ENCODE assay signal across 26 mouse cellular contexts in genomic region chr5:91599801-91600200, GRCm38 (mm10).
A peak's percentile ranks its signal among the peaks of the same experiment; 100 is the strongest.
DNase-seq lines count a peak whose midpoint lies in the region; ATAC-seq and TF ChIP-seq lines count a peak whose summit lies in the region.
"Had no signal": no experiment of that assay in that cellular context is flagged by ENCODE, and none has a peak within 500 bp of the region (broad histone marks: within the 10 kb centered on the region; RNA-seq: fewer than 3 reads in every experiment).

No protein-coding gene starts in this region.

- H3K4me2 ChIP-seq in forebrain, embryonic 16.5 days (ENCODE audit: low read length) = no peak overlapping the region
- no peak overlapping the region for H3K4me2 ChIP-seq in forebrain, embryonic 14.5 days (ENCODE audit: low read length)
- no peak overlapping the region for H3K4me2 ChIP-seq in stomach, embryonic 15.5 days
- no peak overlapping the region for H3K4me2 ChIP-seq in stomach, postnatal 0 days (replicated peaks; ENCODE audit: low read depth)
- H3K4me2 ChIP-seq in neural tube, embryonic 15.5 days = no peak overlapping the region
- H3K4me2 ChIP-seq in liver, postnatal 0 days (ENCODE audit: low read depth, low read length) = no peak overlapping the region
- H3K4me2 ChIP-seq: embryonic facial prominence, embryonic 13.5 days; heart, embryonic 13.5 days; liver, embryonic 12.5 days; midbrain, embryonic 13.5 days had no signal

- H3K4me3 ChIP-seq in forebrain, embryonic 16.5 days (replicated peaks; ENCODE audit: low read length) = no peak overlapping the region
- no peak overlapping the region for H3K4me3 ChIP-seq in forebrain, embryonic 14.5 days (ENCODE audit: low read depth, low read length)
- H3K4me3 ChIP-seq in stomach, embryonic 15.5 days (replicated peaks) = no peak overlapping the region
- H3K4me3 ChIP-seq in stomach, postnatal 0 days (ENCODE audit: low read depth, low read length) = no peak overlapping the region
- no peak overlapping the region for H3K4me3 ChIP-seq in neural tube, embryonic 15.5 days (replicated peaks)
- H3K4me3 ChIP-seq in liver, postnatal 0 days (ENCODE audit: low read depth, low read length) = no peak overlapping the region
- H3K4me3 ChIP-seq: embryonic facial prominence, embryonic 13.5 days; heart, embryonic 13.5 days; left cerebral cortex, adult 2 months; liver, embryonic 12.5 days; midbrain, embryonic 13.5 days had no signal

- DNase-seq in forebrain, embryonic 14.5 days (ENCODE audit: low spot score) = no peak
- peak; percentile 9 for DNase-seq in layer of hippocampus, adult 11-12 months (ENCODE audit: low spot score)
- DNase-seq in layer of hippocampus, postnatal 25 days (ENCODE audit: extremely low spot score in 1 of 2, low spot score in 1 of 2) = no peak
- DNase-seq in stomach, postnatal 0 days (ENCODE audit: low spot score) = no peak
- no peak for DNase-seq in liver, postnatal 0 days
- DNase-seq: adrenal gland, adult 2 months; adrenal gland, postnatal 36 days; B cell, adult 2 months; cerebellum, adult 2 months; cerebellum, postnatal 14 days; gastrocnemius, postnatal 10 days; heart, postnatal 10 days; kidney, adult 11 months; kidney, postnatal 14 days; lung, adult 18-20 months had no signal

- H3K27ac ChIP-seq in forebrain, embryonic 16.5 days (ENCODE audit: low read length) = no peak overlapping the region
- no peak overlapping the region for H3K27ac ChIP-seq in forebrain, embryonic 14.5 days (ENCODE audit: low read depth, low read length)
- no peak overlapping the region for H3K27ac ChIP-seq in stomach, embryonic 15.5 days
- H3K27ac ChIP-seq in stomach, postnatal 0 days (replicated peaks) = no peak overlapping the region
- no peak overlapping the region for H3K27ac ChIP-seq in neural tube, embryonic 15.5 days (replicated peaks)
- H3K27ac ChIP-seq in liver, postnatal 0 days (ENCODE audit: low read depth) = no peak overlapping the region
- H3K27ac ChIP-seq: embryonic facial prominence, embryonic 13.5 days; heart, embryonic 13.5 days; left cerebral cortex, adult 2 months; liver, embryonic 12.5 days; macrophage; midbrain, embryonic 13.5 days had no signal

- 0 out of 2 replicates have a peak, but pooled peaks have one; percentile 53 for ATAC-seq in forebrain, embryonic 16.5 days
- no peak for ATAC-seq in forebrain, embryonic 14.5 days
- peak; percentile 41; the same call in 1 of the 2 replicates for ATAC-seq in stomach, embryonic 15.5 days (ENCODE audit: insufficient read depth, low FRiP score, low read depth)
- ATAC-seq in stomach, postnatal 0 days (ENCODE audit: low FRiP score, low TSS enrichment) = no peak
- ATAC-seq in neural tube, embryonic 15.5 days (ENCODE audit: low FRiP score) = peak; percentile 42; the same call in 1 of the 2 replicates
- no peak for ATAC-seq in liver, postnatal 0 days
- ATAC-seq: inflammation-experienced regulatory T-cells, adult 6 months; liver, embryonic 12.5 days; lung, postnatal 0 days; midbrain, embryonic 13.5 days had no signal

- no peaks in the 10 kb centered on the region for H3K27me3 ChIP-seq in forebrain, embryonic 16.5 days (replicated peaks; ENCODE audit: control insufficient read depth, insufficient read depth, low read length)
- no peaks in the 10 kb centered on the region for H3K27me3 ChIP-seq in forebrain, embryonic 14.5 days (replicated peaks; ENCODE audit: control insufficient read depth, insufficient read depth, low read length)
- H3K27me3 ChIP-seq in stomach, embryonic 15.5 days (replicated peaks) = no peaks in the 10 kb centered on the region
- no peaks in the 10 kb centered on the region for H3K27me3 ChIP-seq in stomach, postnatal 0 days (ENCODE audit: control insufficient read depth, insufficient read depth, low read length)
- no peaks in the 10 kb centered on the region for H3K27me3 ChIP-seq in neural tube, embryonic 15.5 days (replicated peaks)
- no peaks in the 10 kb centered on the region for H3K27me3 ChIP-seq in liver, postnatal 0 days (ENCODE audit: insufficient read depth, low read length)
- H3K27me3 ChIP-seq: embryonic facial prominence, embryonic 13.5 days; heart, embryonic 13.5 days; liver, embryonic 12.5 days; midbrain, embryonic 13.5 days had no signal

- H3K36me3 ChIP-seq in forebrain, embryonic 16.5 days (ENCODE audit: control insufficient read depth, insufficient read depth) = no peaks in the 10 kb centered on the region
- no peaks in the 10 kb centered on the region for H3K36me3 ChIP-seq in forebrain, embryonic 14.5 days (ENCODE audit: control insufficient read depth, insufficient read depth, low read length)
- no peaks in the 10 kb centered on the region for H3K36me3 ChIP-seq in stomach, embryonic 15.5 days
- H3K36me3 ChIP-seq in stomach, postnatal 0 days (ENCODE audit: control insufficient read depth, insufficient read depth, low read length) = no peaks in the 10 kb centered on the region; the same call in 1 of the 2 replicates
- H3K36me3 ChIP-seq in neural tube, embryonic 15.5 days = no peaks in the 10 kb centered on the region
- H3K36me3 ChIP-seq in liver, postnatal 0 days (replicated peaks; ENCODE audit: insufficient read depth, low read length) = no peaks in the 10 kb centered on the region
- H3K36me3 ChIP-seq: liver, embryonic 12.5 days; midbrain, embryonic 13.5 days had no signal

- H3K9ac ChIP-seq in forebrain, embryonic 16.5 days (replicated peaks; ENCODE audit: low read depth, low read length) = no peak overlapping the region
- no peak overlapping the region for H3K9ac ChIP-seq in forebrain, embryonic 14.5 days (ENCODE audit: low read length)
- no peak overlapping the region for H3K9ac ChIP-seq in stomach, embryonic 15.5 days
- no peak overlapping the region for H3K9ac ChIP-seq in stomach, postnatal 0 days (ENCODE audit: low read length)
- no peak overlapping the region for H3K9ac ChIP-seq in neural tube, embryonic 15.5 days (replicated peaks)
- no peak overlapping the region for H3K9ac ChIP-seq in liver, postnatal 0 days (replicated peaks)
- H3K9ac ChIP-seq: embryonic facial prominence, embryonic 13.5 days; heart, embryonic 13.5 days; liver, embryonic 12.5 days; midbrain, embryonic 13.5 days had no signal

- no peaks in the 10 kb centered on the region for H3K9me3 ChIP-seq in forebrain, embryonic 16.5 days (ENCODE audit: control insufficient read depth, low read length)
- H3K9me3 ChIP-seq in forebrain, embryonic 14.5 days (replicated peaks; ENCODE audit: control insufficient read depth, low read length) = no peaks in the 10 kb centered on the region
- H3K9me3 ChIP-seq in stomach, embryonic 15.5 days = no peaks in the 10 kb centered on the region
- H3K9me3 ChIP-seq in stomach, postnatal 0 days (ENCODE audit: control insufficient read depth, low read length) = no peaks in the 10 kb centered on the region
- no peaks in the 10 kb centered on the region for H3K9me3 ChIP-seq in neural tube, embryonic 15.5 days (replicated peaks)
- H3K9me3 ChIP-seq in liver, postnatal 0 days (ENCODE audit: low read length) = no peaks in the 10 kb centered on the region
- H3K9me3 ChIP-seq: embryonic facial prominence, embryonic 13.5 days; heart, embryonic 13.5 days; liver, embryonic 12.5 days; midbrain, embryonic 13.5 days had no signal

- no peaks in the 10 kb centered on the region for H3K4me1 ChIP-seq in forebrain, embryonic 16.5 days (replicated peaks; ENCODE audit: control insufficient read depth, insufficient read depth, low read length)
- H3K4me1 ChIP-seq in forebrain, embryonic 14.5 days (ENCODE audit: control insufficient read depth, insufficient read depth, low read length) = no peaks in the 10 kb centered on the region
- peaks cover 4% of the 10 kb centered on the region; the same call in 1 of the 2 replicates for H3K4me1 ChIP-seq in stomach, embryonic 15.5 days
- no peaks in the 10 kb centered on the region for H3K4me1 ChIP-seq in stomach, postnatal 0 days (replicated peaks; ENCODE audit: control insufficient read depth, insufficient read depth)
- H3K4me1 ChIP-seq in neural tube, embryonic 15.5 days = peaks cover 22% of the 10 kb centered on the region
- no peaks in the 10 kb centered on the region for H3K4me1 ChIP-seq in liver, postnatal 0 days (ENCODE audit: insufficient read depth)
- H3K4me1 ChIP-seq: liver, embryonic 12.5 days had no signal

- TF ChIP-seq CTCF in stomach, postnatal 0 days (IDR thresholded peaks at IDR 0.05; ENCODE audit: low read depth) = no peak
- no peak for TF ChIP-seq CTCF in liver, postnatal 0 days (IDR thresholded peaks at IDR 0.05; ENCODE audit: low read depth)

- TF ChIP-seq EP300 in stomach, postnatal 0 days (optimal IDR thresholded peaks at IDR 0.05) = no peak
- no peak for TF ChIP-seq EP300 in liver, postnatal 0 days (IDR thresholded peaks at IDR 0.05; ENCODE audit: low read depth)

- WGBS in forebrain, embryonic 16.5 days = 67% methylated on average over 6 of the region's 7 CpGs
- WGBS in forebrain, embryonic 14.5 days = 65% methylated on average over 7 of the region's 7 CpGs
- 43% methylated on average over 7 of the region's 7 CpGs for WGBS in stomach, embryonic 15.5 days
- WGBS in stomach, postnatal 0 days = 57% methylated on average over 7 of the region's 7 CpGs
- WGBS in neural tube, embryonic 15.5 days = 32% methylated on average over 7 of the region's 7 CpGs
- 68% methylated on average over 7 of the region's 7 CpGs for WGBS in liver, postnatal 0 days (ENCODE audit: insufficient replicate concordance)

Comparison
In these comparisons a context has a peak if more than half of its experiments do, and no peak if none do; other contexts are left out.
1. ATAC-seq: peak in forebrain, embryonic 16.5 days (single experiment), stomach, embryonic 15.5 days (single experiment) and neural tube, embryonic 15.5 days (single experiment); none in forebrain, embryonic 14.5 days (single experiment), stomach, postnatal 0 days (single experiment) and liver, postnatal 0 days (single experiment).